Mouse (Mus musculus) olfactory bulb, adult 2 months (tissue): Measurements from ENCODE around the gene Gk2.

Experiments used
- CTCF ChIP-seq: fragments of 200-500 bp; IDR thresholded peaks from 2 replicates; pipeline ENCODE4 v1.5.1; 2012; ENCODE audit warnings: low read depth, mild to moderate bottlenecking, low read length, moderate library complexity; ENCODE audit not compliant: insufficient read depth
- POLR2A ChIP-seq: fragments of 200-500 bp; IDR thresholded peaks from 2 replicates; pipeline ENCODE4 v1.6.1; 2012; ENCODE audit warnings: mild to moderate bottlenecking, low read depth, low read length, moderate library complexity; ENCODE audit not compliant: insufficient read depth

DNA sequence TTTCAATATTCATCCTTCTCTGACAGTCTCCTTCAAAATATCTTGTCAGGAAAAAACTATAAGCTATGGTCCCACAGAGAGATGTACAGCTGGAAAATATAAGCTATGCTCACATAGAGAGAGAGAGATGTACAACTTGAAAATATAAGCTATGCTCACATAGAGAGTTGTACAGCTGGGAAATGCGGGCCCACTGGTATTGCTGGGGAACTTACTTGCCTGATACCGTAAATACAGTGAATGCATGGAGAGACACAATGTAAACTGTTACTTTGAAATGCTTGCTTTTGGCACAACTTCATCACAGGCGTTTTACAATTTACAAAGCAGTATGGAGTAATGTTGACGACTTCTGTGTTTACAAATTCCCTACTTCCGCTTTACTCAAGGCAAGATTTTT lies 29.3 kb upstream of the Gk2 start:
- TF ChIP-seq POLR2A = no peak
- no peak for TF ChIP-seq CTCF
